Mouse (Mus musculus) ES-E14 (cell line): ENCODE data around the gene Cacna1e. TPM values are rescaled to one million over a fixed set of nuclear protein-coding genes. Genes with fewer than 3 reads are reported as not detected.

Experiments
- DNase-seq: peaks from one replicate; pipeline ENCODE4 v3.0.0-alpha.2; 2013; ENCODE audit warnings: low read depth, low spot score
- H3K27ac ChIP-seq: 2 replicates; pipeline ENCODE4 v1.5.1; 2012; ENCODE audit warnings: low read depth, mild to moderate bottlenecking, low read length, moderate library complexity, mixed read lengths; ENCODE audit not compliant: poor library complexity, insufficient read depth, severe bottlenecking
- H3K36me3 ChIP-seq: 2 replicates; pipeline ENCODE4 v1.6.1; 2012; ENCODE audit warnings: mild to moderate bottlenecking, low read length, moderate library complexity, mixed read lengths; ENCODE audit not compliant: control insufficient read depth, poor library complexity, insufficient read depth, severe bottlenecking
- H3K4me1 ChIP-seq, 2 experiments: fragments of 150-350 bp in 1 of 2; sonication (generic) in 1 of 2; 2 replicates each; pipeline ENCODE4 v1.6.1; 2012; ENCODE audit warnings: low read length in 2 of 2, mild to moderate bottlenecking in 1 of 2, mixed read lengths in 1 of 2; ENCODE audit not compliant: control insufficient read depth in 2 of 2, insufficient read depth in 2 of 2, poor library complexity in 1 of 2
- H3K4me3 ChIP-seq, 2 experiments: fragments of 150-350 bp in 1 of 2; sonication (generic) in 1 of 2; 2 replicates each; pipeline ENCODE4 v1.5.1; 2012; ENCODE audit warnings: low read length in 2 of 2, low read depth in 1 of 2, mild to moderate bottlenecking in 1 of 2, mixed read lengths in 1 of 2; ENCODE audit not compliant: insufficient read depth in 1 of 2, poor library complexity in 1 of 2, severe bottlenecking in 1 of 2
- H3K9ac ChIP-seq: 2 replicates; pipeline ENCODE4 v1.6.1; 2012; ENCODE audit warnings: low read depth, mild to moderate bottlenecking, low read length, mixed read lengths; ENCODE audit not compliant: poor library complexity, insufficient read depth, severe bottlenecking
- H3K9me3 ChIP-seq: fragments of 150-350 bp; sonication (generic); 2 replicates; pipeline ENCODE4 v1.6.1; 2012; ENCODE audit warnings: low read depth, mild to moderate bottlenecking, low read length; ENCODE audit not compliant: control insufficient read depth, insufficient read depth
- CHD2 ChIP-seq: IDR thresholded peaks from 2 replicates; pipeline ENCODE4 v1.6.1; 2014; ENCODE audit warnings: mild to moderate bottlenecking, low read depth, low read length, inconsistent platforms
- HCFC1 ChIP-seq: IDR thresholded peaks from 2 replicates; pipeline ENCODE4 v1.6.1; 2012; ENCODE audit warnings: low read length, inconsistent platforms, borderline replicate concordance; ENCODE audit not compliant: insufficient read depth
- MAFK ChIP-seq: IDR thresholded peaks from 2 replicates; pipeline ENCODE4 v1.6.1; 2014; ENCODE audit warnings: mild to moderate bottlenecking, low read depth, low read length, inconsistent platforms; ENCODE audit not compliant: insufficient read depth
- ZC3H11A ChIP-seq: IDR thresholded peaks from 2 replicates; pipeline ENCODE4 v1.6.1; 2012; ENCODE audit warnings: low read depth, mild to moderate bottlenecking, inconsistent platforms, low read length, borderline replicate concordance
- ZNF384 ChIP-seq: IDR thresholded peaks from 2 replicates; pipeline ENCODE4 v1.6.1; 2012; ENCODE audit warnings: low read depth, low read length, inconsistent platforms
- in situ Hi-C, 2 experiments: fragments of 600-800 bp; cut with MboI; formaldehyde crosslinking; loops; one replicate each; pipeline ENCODE4 v1.15.1; 2025; ENCODE audit warnings: low sequenced_read_pairs in 2 of 2, inconsistent platforms in 1 of 2; ENCODE audit not compliant: unreplicated experiment in 2 of 2
- total RNA-seq: library from RNA; depleted of rRNA; stranded (reverse); fragments of 300-350 nt; gene quantifications from 2 replicates; pipeline ENCODE4 v1.2.3, GENCODE M21; 2012

Gene Cacna1e
- total RNA-seq, 1 experiment, result 0.31 TPM

- H3K4me1 ChIP-seq, result no peaks in the 10 kb centered on the region
- H3K27ac ChIP-seq, result no peak overlapping the region
- TF ChIP-seq CHD2, result no peak
- TF ChIP-seq MAFK, result 0 out of 2 replicates have a peak, but pooled peaks have one; percentile 37
- in situ Hi-C loops, result no loop called here
- no peaks in the 10 kb centered on the region for H3K36me3 ChIP-seq
- no peak for DNase-seq
- H3K4me3 ChIP-seq, result no peak overlapping the region
- no peak overlapping the region for H3K9ac ChIP-seq
- H3K9me3 ChIP-seq, result no peaks in the 10 kb centered on the region
Measured at GRCm38 (mm10) chr1:154433520-154433919, 450.8 kb downstream of the Cacna1e start.

DNA sequence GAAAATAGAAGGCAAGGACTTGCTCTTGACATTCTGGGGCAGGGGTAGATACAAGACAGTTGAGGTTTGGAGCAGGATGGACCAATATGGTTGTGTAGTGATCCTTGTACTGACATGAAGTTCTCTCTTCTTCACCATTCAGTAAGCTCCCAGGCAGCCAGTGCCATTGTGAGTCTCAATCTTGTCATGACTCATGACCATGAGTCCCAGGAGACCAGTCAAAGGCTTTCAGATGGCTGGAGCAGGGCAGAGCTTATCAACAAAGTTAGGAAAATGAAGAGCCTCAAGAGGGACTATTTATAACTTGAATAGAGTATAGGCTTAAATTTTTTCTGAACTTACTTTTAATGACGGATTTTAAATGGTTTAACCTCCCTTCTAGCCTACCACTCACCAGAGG lies 451.2 kb downstream of the Cacna1e start:
- Histone ChIP-seq H3K27ac (no peak overlapping the region), H3K4me1 (no peaks in the 10 kb centered on the region), H3K9ac (no peak overlapping the region), H3K4me3 (no peak overlapping the region), H3K9me3 (no peaks in the 10 kb centered on the region), H3K36me3 (no peaks in the 10 kb centered on the region)
- TF ChIP-seq ZC3H11A (no peak), HCFC1 (no peak), MAFK (no peak), ZNF384 (no peak), CHD2 (no peak)
- in situ Hi-C loops, result no loop called here
- DNase-seq, result no peak

- TF ChIP-seq MAFK, result no peak
- no peak for TF ChIP-seq HCFC1
- TF ChIP-seq CHD2, result no peak
- no peak for TF ChIP-seq ZNF384
- TF ChIP-seq ZC3H11A, result no peak
- H3K27ac ChIP-seq, result no peak overlapping the region
- H3K4me1 ChIP-seq, result no peaks in the 10 kb centered on the region
- no peaks in the 10 kb centered on the region for H3K9me3 ChIP-seq
- in situ Hi-C loops, result no loop called here
- no peak for DNase-seq
- no peak overlapping the region for H3K9ac ChIP-seq
- H3K4me3 ChIP-seq, result no peak overlapping the region
- no peaks in the 10 kb centered on the region for H3K36me3 ChIP-seq
Measured at GRCm38 (mm10) chr1:154428276-154428675, 456.0 kb downstream of the Cacna1e start.

GRCm38 (mm10) chr1:154418278-154418677 lies 466.0 kb downstream of the Cacna1e start:
- no peak overlapping the region for H3K9ac ChIP-seq
- no peaks in the 10 kb centered on the region for H3K36me3 ChIP-seq
- no peak for DNase-seq
- no peak overlapping the region for H3K4me3 ChIP-seq
- no peak overlapping the region for H3K27ac ChIP-seq
- H3K4me1 ChIP-seq, result no peaks in the 10 kb centered on the region
- H3K9me3 ChIP-seq, result no peaks in the 10 kb centered on the region
- in situ Hi-C loops, result no loop called here
- TF ChIP-seq HCFC1 (no peak), CHD2 (no peak), MAFK (no peak), ZC3H11A (no peak), ZNF384 (no peak)

GRCm38 (mm10) chr1:154416384-154417155 lies 467.7 kb downstream of the Cacna1e start:
- DNase-seq, result no peak
- Histone ChIP-seq H3K36me3 (no peaks in the 10 kb centered on the region), H3K9me3 (no peaks in the 10 kb centered on the region), H3K4me1 (no peaks in the 10 kb centered on the region), H3K9ac (no peak overlapping the region), H3K4me3 (no peak overlapping the region), H3K27ac (no peak overlapping the region)
- in situ Hi-C loops, result no loop called here
- no peak for TF ChIP-seq CHD2
- TF ChIP-seq HCFC1, result no peak
- TF ChIP-seq MAFK, result no peak
- TF ChIP-seq ZNF384, result no peak
- TF ChIP-seq ZC3H11A, result no peak
